Mouse (Mus musculus): ENCODE data around the gene Rnase11.
"Not testable (repeated sequence)": the region's sequence is repeated elsewhere in the genome, so short reads cannot be mapped to it uniquely, and the experiment has no call there.

GRCm38 (mm10) chr14:51014724-51015123, 35.2 kb downstream of the Rnase11 start:
- TF ChIP-seq ZC3H11A (IDR thresholded peaks at IDR 0.05; ENCODE audit: borderline replicate concordance, low read depth, low read length); ZNF384 (IDR thresholded peaks at IDR 0.05; ENCODE audit: low read depth, low read length); MAFK (IDR thresholded peaks at IDR 0.05; ENCODE audit: insufficient read depth, low read depth, low read length); HCFC1 (IDR thresholded peaks at IDR 0.05; ENCODE audit: borderline replicate concordance, insufficient read depth, low read length); CHD2 (IDR thresholded peaks at IDR 0.05; ENCODE audit: low read depth, low read length): not testable (repeated sequence)
